Mouse (Mus musculus) ovary, postnatal 36 days (tissue): Measurements from ENCODE around the gene Insr.
"Not testable (repeated sequence)": the region's sequence is repeated elsewhere in the genome, so short reads cannot be mapped to it uniquely, and the experiment has no call there.

Experiments
- DNase-seq: peaks from one replicate; pipeline ENCODE4 v3.0.0; 2022; ENCODE audit warnings: low spot score, mixed read lengths

The Insr gene

DNA sequence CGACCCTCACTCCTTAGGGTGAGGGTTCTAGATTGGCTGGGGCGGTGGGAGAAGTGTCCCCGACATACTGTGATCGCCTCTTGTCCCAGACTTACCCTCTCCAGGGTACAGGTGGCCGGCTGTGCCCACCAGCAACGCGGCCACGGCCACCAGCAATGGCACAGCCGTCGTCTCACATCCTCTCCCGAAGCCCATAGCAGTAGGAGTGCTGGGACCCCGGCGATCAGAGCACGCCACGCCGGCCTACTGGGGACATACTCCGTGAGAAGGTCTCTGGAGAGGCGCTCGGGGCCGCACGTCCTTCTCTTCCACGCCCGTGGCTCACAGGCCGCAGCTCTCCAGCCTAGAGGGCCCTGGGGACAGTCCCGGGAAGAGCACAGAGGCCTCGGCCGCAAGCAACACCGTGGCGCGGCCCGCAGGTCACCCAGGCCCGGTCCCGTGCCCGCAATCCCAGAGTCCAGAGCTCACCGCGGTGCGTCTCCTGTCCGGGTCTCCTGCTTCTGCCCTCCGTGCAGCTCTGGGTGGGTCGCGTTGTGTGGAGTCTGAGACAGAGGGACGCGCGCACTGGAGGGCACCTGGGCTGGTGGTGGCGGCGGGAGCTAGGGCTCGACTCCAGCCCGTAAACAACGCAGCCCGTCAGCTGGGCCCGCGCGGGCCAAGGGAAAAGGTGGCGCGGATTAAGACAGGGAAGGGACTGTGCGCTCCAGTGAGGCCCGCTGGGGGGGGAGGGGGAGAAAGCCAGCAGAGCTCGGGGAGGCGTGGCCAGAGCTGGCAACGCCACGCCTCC, at the start of gene Insr:
Gene Insr, minus strand, starts transcription at position 684 of the 787 bp plus-strand sequence.
- DNase-seq, result peak; percentile 94

GRCm38 (mm10) chr8:3327538-3328245, 48.3 kb upstream of the Insr start:
- no peak for DNase-seq

- no peak for DNase-seq
Observed at GRCm38 (mm10) chr8:3327056-3327455, 47.6 kb upstream of the Insr start.

DNA sequence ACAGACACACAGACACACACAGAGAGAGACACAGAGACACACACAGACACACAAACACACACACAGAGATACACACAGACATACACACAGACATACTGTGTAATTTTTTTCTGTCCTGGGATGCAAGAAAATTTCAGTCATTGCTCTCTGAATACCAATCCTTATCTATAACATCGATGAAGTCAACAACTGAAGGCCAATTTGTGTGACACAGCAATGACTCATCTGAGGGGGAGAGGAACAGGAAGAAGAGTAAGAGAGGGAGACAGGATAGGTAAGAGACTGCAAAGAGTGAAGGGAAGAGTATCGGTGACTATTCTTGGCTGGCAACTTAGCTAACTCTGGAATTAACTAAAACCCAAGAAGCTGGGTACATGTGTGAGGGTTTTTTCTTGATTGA, 44.8 kb upstream of the Insr start:
- DNase-seq, result no peak

DNA sequence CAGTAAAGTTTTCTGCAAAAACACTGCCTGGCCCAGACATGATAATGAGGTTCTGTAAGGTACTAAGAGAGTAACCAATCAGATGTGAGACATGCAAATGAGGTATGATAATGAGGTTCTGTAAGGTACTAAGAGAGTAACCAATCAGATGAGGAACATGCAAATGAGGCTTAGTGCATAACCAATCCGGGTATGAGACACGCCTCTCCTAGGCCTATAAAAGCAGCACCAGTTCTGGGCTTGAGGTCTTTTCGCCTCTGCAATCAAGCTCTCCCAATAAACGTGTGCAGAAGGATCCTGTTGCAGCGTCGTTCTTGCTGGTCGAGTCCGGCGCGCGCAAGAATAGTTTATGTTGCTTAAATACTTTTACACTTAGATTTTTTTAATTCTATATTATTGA, 39.9 kb upstream of the Insr start:
- not testable (repeated sequence) for DNase-seq

DNA sequence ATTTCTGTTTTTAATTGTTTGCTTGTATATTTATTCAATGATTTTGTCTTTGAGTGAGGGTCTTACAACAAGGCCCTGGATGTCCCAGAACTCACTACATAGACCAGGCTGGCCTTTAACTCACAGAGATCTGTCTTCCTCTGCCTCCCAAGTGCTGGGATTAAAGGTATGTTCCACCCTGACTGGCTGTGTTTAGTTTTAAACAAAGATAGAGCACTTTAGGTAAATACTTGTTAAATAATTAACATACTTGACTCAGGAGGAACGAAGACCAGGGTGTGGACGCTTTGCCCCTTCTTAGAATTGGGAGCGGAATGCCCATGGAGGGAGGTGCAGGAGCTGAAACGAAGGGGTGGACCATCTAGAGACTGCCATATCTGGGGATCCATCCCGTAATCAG, 37.2 kb upstream of the Insr start:
- DNase-seq, result no peak

- no peak for DNase-seq
Observed at GRCm38 (mm10) chr8:3314345-3314744, 34.9 kb upstream of the Insr start.

- no peak for DNase-seq
Observed at GRCm38 (mm10) chr8:3313843-3314242, 34.4 kb upstream of the Insr start.

DNA sequence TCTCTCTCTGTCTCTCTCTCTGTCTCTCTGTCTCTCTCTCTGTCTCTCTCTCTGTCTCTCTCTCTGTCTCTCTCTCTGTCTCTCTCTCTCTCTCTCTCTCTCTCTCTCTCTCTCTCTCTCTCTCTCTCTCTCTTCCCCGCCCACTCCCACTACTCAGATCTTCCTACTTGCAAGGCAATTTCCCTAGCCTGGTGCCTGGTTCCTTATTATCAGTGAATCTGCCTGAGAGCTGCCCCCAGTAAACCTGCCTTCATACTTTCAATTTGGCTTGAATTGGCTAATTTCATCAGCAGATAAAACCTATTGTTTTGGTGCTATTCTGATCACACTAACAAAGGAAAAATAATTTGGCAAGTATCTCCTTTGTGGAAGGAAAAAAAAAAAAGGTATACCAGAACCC, 34.0 kb upstream of the Insr start:
- not testable (repeated sequence) for DNase-seq

- no peak for DNase-seq
Observed at GRCm38 (mm10) chr8:3311482-3311881, 32.1 kb upstream of the Insr start.

DNA sequence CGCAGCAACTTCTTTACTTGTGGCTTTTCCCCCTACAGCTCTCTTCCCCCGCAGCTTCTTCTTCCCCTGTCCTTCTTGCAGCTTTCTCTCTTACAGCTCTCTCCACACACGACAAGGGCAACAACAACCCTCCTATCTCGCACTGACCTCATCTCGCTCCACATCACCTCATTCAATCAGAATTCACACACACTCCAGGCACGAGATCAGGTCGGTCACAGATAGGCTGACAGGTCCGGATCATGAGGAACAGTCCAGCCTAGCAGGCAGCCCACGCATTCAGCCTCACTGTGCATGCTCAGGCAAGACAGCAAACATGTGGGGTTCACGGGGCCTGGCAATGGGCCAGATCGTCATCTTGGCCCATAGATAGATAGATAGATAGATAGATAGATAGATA, 30.2 kb upstream of the Insr start:
- DNase-seq, result no peak

- not testable (repeated sequence) for DNase-seq
Observed at GRCm38 (mm10) chr8:3308205-3308800, 28.9 kb upstream of the Insr start.

- DNase-seq, result no peak
Observed at GRCm38 (mm10) chr8:3302131-3302530, 22.7 kb upstream of the Insr start.

DNA sequence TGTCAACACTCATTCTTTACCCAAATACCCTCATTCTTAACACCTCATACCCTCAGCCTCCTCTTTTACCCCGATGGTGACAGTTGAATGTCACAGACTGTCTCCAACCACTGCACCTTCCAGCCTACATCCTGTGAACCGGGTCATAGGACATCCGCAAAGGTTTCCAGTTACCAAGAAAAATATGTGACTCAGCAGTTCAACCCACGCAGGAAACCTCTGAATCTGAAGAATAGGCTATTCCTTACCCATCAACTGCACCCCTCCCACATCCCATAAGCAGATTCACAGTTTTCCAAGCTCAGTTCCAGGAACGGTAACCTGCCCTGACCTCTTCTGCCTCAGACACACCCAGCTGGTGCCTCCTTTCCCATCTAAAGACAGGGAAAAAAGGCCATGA, 19.9 kb upstream of the Insr start:
- DNase-seq, result no peak

DNA sequence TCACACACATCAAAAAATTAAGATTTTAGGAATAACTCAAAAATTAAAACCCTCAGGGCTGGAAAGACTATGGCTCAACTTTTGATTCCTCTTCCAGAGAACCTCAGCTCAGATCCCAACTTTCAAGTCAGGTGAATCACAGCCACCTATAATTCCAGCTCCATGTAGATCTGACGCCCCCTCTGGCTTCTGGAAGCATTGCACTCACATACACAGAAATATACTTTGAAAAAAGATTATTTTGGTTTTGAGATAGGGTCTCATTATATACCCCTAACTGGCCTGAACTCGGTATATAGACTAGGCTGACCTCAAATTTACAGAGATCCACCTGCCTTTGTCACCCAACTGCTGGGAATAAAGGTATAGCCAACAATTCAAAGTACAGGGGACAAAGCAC, 6.4 kb upstream of the Insr start:
- no peak for DNase-seq

- no peak for DNase-seq
Observed at GRCm38 (mm10) chr8:3284656-3285055, 5.2 kb upstream of the Insr start.

DNA sequence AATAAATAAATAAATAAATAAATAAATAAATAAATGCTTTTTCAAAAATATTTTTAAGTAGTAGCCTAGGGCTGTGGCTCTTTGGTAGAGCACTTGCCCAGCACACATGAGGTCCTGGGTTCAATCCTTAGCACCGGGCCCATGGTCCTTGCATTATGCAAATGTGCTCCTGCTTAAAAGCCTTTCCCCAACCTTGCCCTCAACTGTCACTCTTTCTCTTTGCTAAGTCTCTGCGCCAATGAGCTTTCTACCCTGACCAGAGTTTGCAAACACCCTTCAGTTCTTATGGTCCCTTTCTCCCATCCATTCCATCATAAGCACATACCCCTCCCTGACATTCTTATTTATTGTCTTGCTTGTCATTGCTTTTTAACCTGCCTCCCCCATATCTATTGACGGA, 1.9 kb upstream of the Insr start:
- DNase-seq, result no peak

DNA sequence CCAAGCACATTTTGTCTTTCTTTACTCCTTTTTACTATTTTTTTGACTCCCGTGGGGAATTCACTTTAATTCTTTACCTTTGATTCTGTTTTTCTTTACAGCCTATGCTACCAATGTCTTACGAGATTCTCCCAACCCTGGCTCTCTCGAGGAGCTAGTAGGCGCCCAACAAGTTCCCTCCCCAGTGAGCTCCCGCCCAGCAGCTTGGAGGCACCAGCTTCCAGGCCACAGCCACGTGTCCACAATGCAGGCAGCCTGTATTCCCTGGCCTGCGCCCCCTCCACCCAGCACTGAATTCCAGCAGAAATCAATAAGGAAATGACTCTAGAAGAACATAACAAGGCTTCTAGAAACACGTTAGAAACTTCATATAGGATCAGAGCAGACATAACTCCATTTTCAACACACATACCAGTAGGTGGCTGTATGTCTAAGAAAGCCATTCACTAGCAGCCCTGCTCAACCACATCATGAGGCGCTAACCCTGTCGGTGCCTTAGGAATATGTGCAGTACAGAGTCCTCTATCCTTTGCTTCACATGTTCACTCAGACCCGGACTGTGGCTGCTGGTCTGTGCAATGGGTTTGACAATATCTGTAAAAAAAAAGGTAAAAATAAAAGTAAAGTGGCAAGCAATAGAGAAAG, 971 bp upstream of the Insr start:
- peak; percentile 35 for DNase-seq

DNA sequence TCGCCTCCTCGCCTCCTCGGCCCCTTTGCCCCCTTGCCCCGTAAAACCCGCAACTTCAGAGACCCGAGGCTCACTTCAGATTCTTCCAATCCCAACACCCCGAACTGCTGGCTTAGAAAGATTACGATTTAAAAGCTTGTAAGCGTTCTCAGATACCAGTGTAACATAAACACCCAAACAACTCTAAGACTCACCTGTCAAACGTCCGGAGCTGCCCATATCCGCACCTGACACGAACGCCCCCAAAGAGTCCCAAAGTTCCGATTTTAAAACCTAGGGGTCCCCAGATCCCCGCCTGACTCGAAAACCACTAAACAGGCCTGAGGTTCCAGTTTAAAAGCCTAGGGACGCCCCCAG, 282 bp upstream of the Insr start:
- no peak for DNase-seq

DNA sequence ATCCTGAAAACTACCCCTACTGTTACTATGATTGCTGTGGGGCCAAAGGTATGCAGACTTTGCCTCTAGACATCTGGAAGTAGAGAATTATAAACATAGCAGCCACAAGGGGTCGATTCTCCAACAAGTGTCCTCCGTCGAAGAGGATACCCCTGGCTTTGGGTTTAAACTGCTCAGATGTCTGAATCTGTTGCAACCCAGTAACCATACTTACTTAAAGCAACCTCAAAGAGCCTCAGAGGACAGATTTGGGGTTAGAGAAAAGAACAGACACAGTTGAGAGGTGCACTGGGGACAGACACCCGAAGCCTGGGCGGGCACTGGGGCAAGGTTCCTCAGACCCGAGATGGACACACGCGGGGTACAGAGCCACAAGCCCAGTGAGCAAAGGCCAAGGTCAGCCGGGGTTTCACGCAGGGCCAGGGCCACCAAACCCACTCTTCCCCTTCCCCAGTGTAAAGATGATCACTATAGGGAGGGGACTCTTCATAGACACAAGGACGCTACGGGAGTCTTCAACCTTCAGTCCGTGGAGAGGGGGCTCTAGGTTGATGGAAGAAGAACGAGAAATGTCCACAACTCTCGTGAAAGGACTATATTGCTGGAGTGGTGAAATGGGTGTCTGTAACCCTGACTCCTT, 1.1 kb downstream of the Insr start:
- no peak for DNase-seq

DNA sequence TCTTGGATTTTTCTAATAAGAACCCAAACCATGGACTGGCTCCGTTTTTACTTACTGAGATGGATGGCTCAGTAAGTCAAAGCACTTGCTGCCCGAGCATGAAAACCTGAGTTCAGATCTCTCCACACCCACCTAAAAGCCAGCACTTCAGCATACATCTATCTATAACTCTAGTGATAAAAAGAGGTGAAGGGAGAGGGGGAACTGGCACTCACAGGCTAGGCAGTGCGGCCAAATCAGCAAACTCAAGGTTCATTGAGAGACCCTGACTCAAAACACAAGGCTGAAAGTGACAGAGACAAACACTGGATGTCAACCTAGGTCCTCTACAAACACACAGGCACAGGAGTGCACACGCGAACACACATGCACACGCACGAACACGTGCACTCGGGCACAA, 2.2 kb downstream of the Insr start:
- DNase-seq, result no peak

- DNase-seq, result no peak
Observed at GRCm38 (mm10) chr8:3276009-3276408, 3.4 kb downstream of the Insr start.
